Mouse (Mus musculus) myocyte (in vitro differentiated cells): ENCODE data around the gene Abhd2.

ENCODE experiments used
- MAX ChIP-seq: IDR thresholded peaks from one replicate; pipeline ENCODE4 v1.6.1; 2011; ENCODE audit warnings: low read depth, mild to moderate bottlenecking, control low read depth
- MYOD1 ChIP-seq, 3 experiments: IDR thresholded peaks; one replicate each; pipeline ENCODE4 v1.6.1; 2011; ENCODE audit warnings: control low read depth in 2 of 3, low read depth in 2 of 3, mild to moderate bottlenecking in 2 of 3, moderate library complexity in 1 of 3; ENCODE audit not compliant: insufficient read length in 2 of 3, control insufficient read depth in 1 of 3
- POLR2A ChIP-seq: IDR thresholded peaks from one replicate; pipeline ENCODE4 v1.6.1; 2011; ENCODE audit warnings: low read depth, mild to moderate bottlenecking, control low read depth, moderate library complexity; ENCODE audit not compliant: insufficient read length
- POLR2AphosphoS2 ChIP-seq: IDR thresholded peaks from one replicate; pipeline ENCODE4 v1.6.1; 2011; ENCODE audit warnings: low read depth, control low read depth; ENCODE audit not compliant: insufficient read length
- TCF3 ChIP-seq: IDR thresholded peaks from one replicate; pipeline ENCODE4 v1.6.1; 2011; ENCODE audit warnings: low read depth, control low read depth; ENCODE audit not compliant: insufficient read length
- USF1 ChIP-seq: IDR thresholded peaks from one replicate; pipeline ENCODE4 v1.6.1; 2011; ENCODE audit warnings: low read depth, mild to moderate bottlenecking, control low read depth, moderate library complexity

DNA sequence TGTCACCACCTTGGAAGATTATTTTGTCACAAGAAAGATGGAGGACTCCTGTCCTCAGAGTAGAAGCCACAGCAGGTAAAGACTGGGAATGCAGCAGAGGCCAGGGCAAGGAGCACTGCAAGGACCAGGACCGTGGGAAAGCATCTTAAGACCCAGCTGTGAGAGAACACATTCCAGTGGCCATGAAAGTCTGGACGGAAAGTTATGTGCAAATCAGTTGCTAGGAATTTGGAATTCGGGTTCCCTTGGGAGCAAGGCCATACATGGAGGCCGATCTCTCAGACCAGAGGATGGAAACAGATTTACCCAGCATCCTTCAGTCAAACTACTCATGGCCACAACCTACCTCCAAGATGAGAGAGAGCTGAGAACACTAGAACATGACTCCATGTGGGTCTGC, 29.8 kb upstream of the Abhd2 start:
- TF ChIP-seq USF1 (no peak), POLR2AphosphoS2 (no peak), TCF3 (no peak), POLR2A (no peak), MYOD1 (IDR thresholded peaks at IDR 0.05; ENCODE audit: control insufficient read depth in 1 of 3, insufficient read length in 2 of 3, low read depth in 2 of 3) (no peak), MAX (no peak)
